Mouse (Mus musculus) midbrain, postnatal 0 days (tissue): ENCODE results near the gene Mfsd10. TPM values are rescaled to one million over a fixed set of nuclear protein-coding genes. Genes with fewer than 3 reads are reported as not detected.

Source experiments
- ATAC-seq: fragments of 200-750 bp; cut with Nextera tagmentation; 2 replicates; pipeline ENCODE4 v1.8.0; 2017; ENCODE audit warnings: moderate number of reproducible peaks, mild to moderate bottlenecking, moderate TSS enrichment, moderate library complexity; ENCODE audit not compliant: low FRiP score
- DNase-seq: peaks from one replicate; pipeline ENCODE4 v3.0.0-alpha.2; 2015; ENCODE audit warnings: low spot score
- H3K27ac ChIP-seq: fragments of 300-500 bp; sonication (generic); 2 replicates; pipeline ENCODE4 v1.5.1; 2014; ENCODE audit warnings: low read depth, mild to moderate bottlenecking, low read length, mixed read lengths
- H3K27me3 ChIP-seq: fragments of 300-500 bp; sonication (generic); 2 replicates; pipeline ENCODE4 v1.6.1; 2014; ENCODE audit warnings: low read length, control low read depth, mixed read lengths; ENCODE audit not compliant: insufficient read depth
- H3K36me3 ChIP-seq: fragments of 300-500 bp; sonication (generic); 2 replicates; pipeline ENCODE4 v1.6.1; 2014; ENCODE audit warnings: low read length, control low read depth, mixed read lengths; ENCODE audit not compliant: insufficient read depth
- H3K4me1 ChIP-seq: fragments of 300-500 bp; sonication (generic); 2 replicates; pipeline ENCODE4 v1.6.1; 2014; ENCODE audit warnings: mild to moderate bottlenecking, control low read depth, antibody characterized with exemption, low read length, mixed read lengths; ENCODE audit not compliant: insufficient read depth
- H3K4me2 ChIP-seq: fragments of 300-500 bp; sonication (generic); 2 replicates; pipeline ENCODE4 v1.6.1; 2014; ENCODE audit warnings: low read depth, mild to moderate bottlenecking, low read length, mixed read lengths; ENCODE audit not compliant: poor library complexity, severe bottlenecking
- H3K4me3 ChIP-seq: fragments of 300-500 bp; sonication (generic); 2 replicates; pipeline ENCODE4 v1.5.1; 2014; ENCODE audit warnings: low read depth, mild to moderate bottlenecking, low read length, moderate library complexity
- H3K9ac ChIP-seq: fragments of 300-500 bp; sonication (generic); replicated peaks from 2 replicates; pipeline ENCODE4 v1.6.1; 2014; ENCODE audit warnings: mild to moderate bottlenecking, low read length, moderate library complexity, mixed read lengths; ENCODE audit not compliant: poor library complexity, severe bottlenecking
- H3K9me3 ChIP-seq: fragments of 300-500 bp; sonication (generic); 2 replicates; pipeline ENCODE4 v1.6.1; 2016; ENCODE audit warnings: low read length, control low read depth
- CTCF ChIP-seq: IDR thresholded peaks from 2 replicates; pipeline ENCODE4 v1.5.1; 2016; ENCODE audit warnings: antibody characterized with exemption, mild to moderate bottlenecking
- WGBS: fragments of 180-500 bp; shearing (Covaris S2); extraction: QIAGEN DNeasy Blood & Tissue Kit; methylation state at CpG from one replicate; pipeline ENCODE4 v1.1.7; 2014; 5-methylcytosine and 5-hydroxymethylcytosine counted together
- polyA plus RNA-seq: library from polyadenylated mRNA; unstranded; fragments of >200 nt; fragmentation: Nextera tagmentation; extraction: Ambion mirVana; gene quantifications from 2 replicates; pipeline ENCODE4 v1.2.1, GENCODE M21; 2015
- total RNA-seq: library from RNA; depleted of rRNA; stranded (reverse); fragments of >200 nt; gene quantifications from 2 replicates; pipeline ENCODE4 v1.2.3, GENCODE M21; 2014; rRNA removed

Gene Mfsd10
- 90.9 and 101 TPM in 2 replicates for total RNA-seq
- polyA plus RNA-seq = 95.7 and 107 TPM in 2 replicates

DNA sequence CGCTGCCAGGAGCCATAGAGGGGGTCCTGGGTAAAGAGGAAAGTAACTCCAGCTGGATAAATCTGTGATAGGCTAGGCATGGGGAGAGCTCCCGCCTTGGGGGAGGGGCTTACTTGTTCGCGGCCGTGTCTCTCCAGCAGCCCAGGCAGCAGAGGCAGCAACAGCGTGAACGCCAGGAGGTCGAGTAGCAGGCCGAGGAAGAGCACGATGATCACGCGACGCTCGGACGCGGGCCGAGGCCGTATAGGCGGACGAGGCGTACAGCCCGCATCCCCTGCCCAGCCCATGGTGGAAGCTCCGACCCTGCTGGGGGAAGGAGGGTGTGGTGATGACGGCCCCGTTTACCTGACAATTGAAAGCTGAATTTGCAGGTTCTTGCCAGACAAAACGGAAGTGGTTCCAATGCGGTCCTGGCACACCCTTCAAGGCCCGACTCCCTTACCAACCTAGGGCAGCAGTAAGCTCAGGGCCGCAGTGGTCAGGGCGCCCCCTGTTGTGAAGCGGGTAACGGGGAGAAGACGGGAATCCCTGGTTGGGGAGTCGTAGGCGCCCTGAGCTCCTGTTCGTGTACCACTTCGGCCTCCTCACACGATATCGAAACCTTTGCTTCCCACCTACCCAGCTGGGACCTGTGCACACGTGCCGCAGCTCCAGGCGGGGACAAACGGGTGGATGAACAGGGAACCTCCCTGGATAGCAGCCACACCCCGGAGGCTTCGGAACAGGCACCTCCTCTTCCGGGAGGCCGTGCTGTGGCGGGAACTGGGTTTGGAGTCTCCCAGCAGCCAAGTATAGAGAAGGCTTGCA, at the start of gene Mfsd10:
Gene Mfsd10, minus strand, starts transcription at position 732 of the 807 bp plus-strand sequence.
- Histone ChIP-seq H3K4me3 (peak within 1 kb of the TSS; percentile 43), H3K27ac (peak within 1 kb of the TSS; percentile 85), H3K9me3 (no peaks in the 10 kb centered on the region), H3K4me2 (peak within 1 kb of the TSS; percentile 58), H3K27me3 (no peaks in the 10 kb centered on the region), H3K36me3 (peaks cover 61% of the 10 kb centered on the region), H3K9ac (peak within 1 kb of the TSS; percentile 60), H3K4me1 (0 out of 2 replicates have a peak, but pooled peaks cover 9% of the 10 kb centered on the region)
- peak; percentile 88 for DNase-seq
- TF ChIP-seq CTCF = peak; percentile 54
- peak; percentile 90 for ATAC-seq
- WGBS = under 1% methylated on average over 48 of the region's 48 CpGs

DNA sequence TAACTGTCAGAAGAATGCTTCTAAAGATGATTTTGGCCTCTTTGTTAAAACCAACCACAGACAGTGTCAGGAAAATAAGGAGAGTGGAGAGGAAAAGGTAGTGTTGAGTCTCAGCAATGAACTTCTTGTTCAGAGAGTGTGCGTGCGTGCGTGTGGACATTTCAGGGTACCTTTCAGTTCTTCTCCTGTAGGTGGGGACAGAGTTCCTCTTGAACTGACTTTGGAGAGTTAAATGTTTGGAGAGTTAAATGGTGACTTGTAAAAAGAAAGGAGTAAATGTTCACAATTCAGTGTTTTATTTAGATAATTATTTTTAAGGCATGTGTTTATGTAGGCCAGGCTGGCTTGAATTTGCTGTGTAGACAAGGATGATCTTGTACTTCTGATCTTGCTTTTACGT, 33.3 kb upstream of the Mfsd10 start:
- no peaks in the 10 kb centered on the region for H3K36me3 ChIP-seq
- TF ChIP-seq CTCF = peak; percentile 63
- no peaks in the 10 kb centered on the region for H3K4me1 ChIP-seq
- H3K9me3 ChIP-seq = no peaks in the 10 kb centered on the region
- 75% methylated on average over 4 of the region's 4 CpGs for WGBS
- no peak overlapping the region for H3K4me3 ChIP-seq
- H3K27ac ChIP-seq = no peak overlapping the region
- H3K4me2 ChIP-seq = no peak overlapping the region
- no peak overlapping the region for H3K9ac ChIP-seq
- H3K27me3 ChIP-seq = no peaks in the 10 kb centered on the region
- ATAC-seq = no peak
- peak; percentile 15 for DNase-seq

DNA sequence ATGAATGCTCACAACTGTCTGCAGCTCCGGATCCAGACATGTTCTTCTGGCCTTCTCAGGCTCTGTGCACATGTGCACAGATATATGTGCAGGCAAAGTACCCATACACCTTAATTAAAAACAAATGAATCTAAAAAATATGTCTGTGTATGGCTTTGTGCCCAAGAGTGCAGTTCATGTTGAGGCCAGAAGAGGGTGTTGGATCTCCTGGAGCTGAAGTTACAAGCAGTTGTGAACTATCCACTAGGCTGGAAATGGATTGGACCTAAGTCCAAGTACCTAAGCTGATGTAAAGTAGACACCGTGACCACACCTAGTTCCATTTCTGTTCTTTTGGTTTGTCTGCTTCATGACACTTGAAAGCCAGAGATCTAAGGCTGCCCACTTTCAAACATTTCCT, 32.5 kb upstream of the Mfsd10 start:
- H3K4me1 ChIP-seq = no peaks in the 10 kb centered on the region
- no peaks in the 10 kb centered on the region for H3K36me3 ChIP-seq
- peak; percentile 28 for TF ChIP-seq CTCF
- WGBS = 69% methylated on average over 2 of the region's 2 CpGs
- no peak overlapping the region for H3K4me3 ChIP-seq
- H3K27me3 ChIP-seq = no peaks in the 10 kb centered on the region
- ATAC-seq (no peak), DNase-seq (no peak)
- H3K9ac ChIP-seq = no peak overlapping the region
- no peak overlapping the region for H3K4me2 ChIP-seq
- no peaks in the 10 kb centered on the region for H3K9me3 ChIP-seq
- H3K27ac ChIP-seq = no peak overlapping the region

DNA sequence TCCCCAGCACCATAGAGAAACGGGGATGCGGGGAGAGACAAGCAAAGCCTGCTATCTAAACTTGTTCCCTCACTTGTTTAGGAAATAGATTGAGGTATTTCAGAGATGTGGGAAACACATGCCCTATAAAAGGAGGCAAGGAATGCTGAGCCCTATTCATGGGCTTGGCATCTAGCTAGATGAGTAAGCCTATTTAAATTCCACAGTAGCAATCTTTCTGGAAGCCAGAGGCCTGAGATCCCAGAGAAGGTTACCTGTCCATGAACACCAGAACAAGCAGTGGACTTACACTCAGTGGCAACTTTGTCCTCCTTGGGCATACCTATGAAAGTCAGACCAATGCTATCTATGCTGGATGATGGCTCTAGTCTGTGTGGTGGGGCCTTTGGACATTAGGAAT, 26.2 kb upstream of the Mfsd10 start:
- ATAC-seq = no peak
- 100% methylated on average over 2 of the region's 2 CpGs for WGBS
- Histone ChIP-seq H3K36me3 (no peaks in the 10 kb centered on the region), H3K4me2 (no peak overlapping the region), H3K9me3 (no peaks in the 10 kb centered on the region), H3K4me1 (peaks cover 4% of the 10 kb centered on the region; the same call in 1 of the 2 replicates), H3K4me3 (no peak overlapping the region), H3K27ac (no peak overlapping the region), H3K27me3 (no peaks in the 10 kb centered on the region), H3K9ac (no peak overlapping the region)
- TF ChIP-seq CTCF = no peak
- no peak for DNase-seq

DNA sequence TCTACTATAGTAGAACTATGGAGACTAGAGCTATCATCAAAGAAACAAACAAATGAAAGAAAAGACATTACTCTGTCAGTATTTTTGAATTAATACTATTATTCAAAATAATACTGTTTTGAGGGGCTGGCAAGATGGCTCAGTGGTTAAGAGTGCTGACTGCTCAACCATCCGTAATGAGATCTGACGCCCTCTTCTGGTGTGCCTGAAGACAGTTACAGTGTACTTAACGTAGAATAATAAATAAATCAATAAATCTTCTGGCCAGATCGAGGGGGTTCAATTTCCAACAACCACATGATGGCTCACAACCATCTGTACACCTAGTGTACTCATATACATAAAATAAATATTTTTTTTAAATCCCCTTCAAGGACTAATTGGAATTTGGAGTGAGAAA, 24.9 kb upstream of the Mfsd10 start:
- H3K4me1 ChIP-seq = peaks cover 4% of the 10 kb centered on the region; the same call in 1 of the 2 replicates
- DNase-seq = no peak
- H3K27ac ChIP-seq = no peak overlapping the region
- peak; percentile 5; the same call in 1 of the 2 replicates for TF ChIP-seq CTCF
- H3K4me2 ChIP-seq = no peak overlapping the region
- ATAC-seq = no peak
- H3K9me3 ChIP-seq = no peaks in the 10 kb centered on the region
- H3K27me3 ChIP-seq = no peaks in the 10 kb centered on the region
- WGBS = 85% methylated on average over 4 of the region's 4 CpGs
- no peak overlapping the region for H3K4me3 ChIP-seq
- H3K9ac ChIP-seq = no peak overlapping the region
- peaks cover 4% of the 10 kb centered on the region; the same call in 1 of the 2 replicates for H3K36me3 ChIP-seq

DNA sequence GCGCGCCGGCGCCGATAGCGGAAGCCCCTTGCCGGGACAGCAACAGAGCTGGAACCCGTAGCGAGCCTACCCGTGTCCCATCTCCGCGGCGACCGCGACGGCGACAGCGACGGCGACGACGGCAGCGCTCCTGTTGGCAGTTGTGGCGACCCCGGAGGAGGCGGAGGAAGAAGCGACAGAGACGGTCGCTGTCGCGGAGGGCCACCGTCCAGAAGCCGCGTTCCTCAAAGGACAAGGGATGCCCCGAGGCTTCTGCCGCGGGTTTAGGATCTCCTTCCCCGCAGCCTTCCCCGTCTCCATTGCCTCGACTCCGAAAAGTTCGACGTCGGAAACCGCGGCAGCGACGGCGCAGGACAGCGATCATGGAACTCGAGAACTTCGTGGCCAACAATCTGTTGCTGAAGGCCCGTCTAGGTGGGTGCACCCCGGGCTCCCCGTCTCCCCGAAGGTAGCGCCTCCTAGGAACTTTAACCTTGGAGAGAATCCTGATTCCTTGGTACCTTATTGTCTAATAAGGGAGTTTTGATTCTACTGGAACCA, 23.6 kb upstream of the Mfsd10 start:
- Histone ChIP-seq H3K4me2 (peak overlapping the region; percentile 56), H3K36me3 (peaks cover 10% of the 10 kb centered on the region), H3K9ac (peak overlapping the region; percentile 63), H3K4me3 (peak overlapping the region; percentile 48), H3K9me3 (no peaks in the 10 kb centered on the region), H3K4me1 (peaks cover 4% of the 10 kb centered on the region; the same call in 1 of the 2 replicates), H3K27me3 (no peaks in the 10 kb centered on the region), H3K27ac (peak overlapping the region; percentile 78)
- WGBS = under 1% methylated on average over 53 of the region's 57 CpGs
- no peak; the same call in 1 of the 2 replicates for ATAC-seq
- peak; percentile 5; the same call in 1 of the 2 replicates for TF ChIP-seq CTCF
- no peak for DNase-seq
